Mouse (Mus musculus) E14TG2a.4 (cell line): ENCODE data around the gene Adgra3.

Experiments
- H3K27me3 ChIP-seq: 2 replicates; pipeline ENCODE4 v1.6.1; 2014; ENCODE audit warnings: low read length, control low read depth; ENCODE audit not compliant: insufficient read depth
- H3K36me3 ChIP-seq: 2 replicates; pipeline ENCODE4 v1.6.1; 2014; ENCODE audit warnings: low read length, control low read depth; ENCODE audit not compliant: insufficient read depth
- H3K4me1 ChIP-seq: replicated peaks from 2 replicates; pipeline ENCODE4 v1.6.1; 2014; ENCODE audit warnings: low read depth, low read length, control low read depth
- H3K4me3 ChIP-seq: replicated peaks from 2 replicates; pipeline ENCODE4 v1.5.1; 2014; ENCODE audit warnings: mild to moderate bottlenecking, low read length
- H3K9me3 ChIP-seq: 2 replicates; pipeline ENCODE4 v1.6.1; 2014; ENCODE audit warnings: low read length, control low read depth
- CTCF ChIP-seq: conservative IDR thresholded peaks from 2 replicates; pipeline ENCODE4 v1.5.1; 2014; ENCODE audit warnings: low read length
- NANOG ChIP-seq: IDR thresholded peaks from 2 replicates; pipeline ENCODE4 v1.6.1; 2014; ENCODE audit warnings: borderline replicate concordance, low read length, mixed read lengths
- POU5F1 ChIP-seq: IDR thresholded peaks from 2 replicates; pipeline ENCODE4 v1.6.1; 2014; ENCODE audit warnings: low read length, borderline replicate concordance

The Adgra3 gene

DNA sequence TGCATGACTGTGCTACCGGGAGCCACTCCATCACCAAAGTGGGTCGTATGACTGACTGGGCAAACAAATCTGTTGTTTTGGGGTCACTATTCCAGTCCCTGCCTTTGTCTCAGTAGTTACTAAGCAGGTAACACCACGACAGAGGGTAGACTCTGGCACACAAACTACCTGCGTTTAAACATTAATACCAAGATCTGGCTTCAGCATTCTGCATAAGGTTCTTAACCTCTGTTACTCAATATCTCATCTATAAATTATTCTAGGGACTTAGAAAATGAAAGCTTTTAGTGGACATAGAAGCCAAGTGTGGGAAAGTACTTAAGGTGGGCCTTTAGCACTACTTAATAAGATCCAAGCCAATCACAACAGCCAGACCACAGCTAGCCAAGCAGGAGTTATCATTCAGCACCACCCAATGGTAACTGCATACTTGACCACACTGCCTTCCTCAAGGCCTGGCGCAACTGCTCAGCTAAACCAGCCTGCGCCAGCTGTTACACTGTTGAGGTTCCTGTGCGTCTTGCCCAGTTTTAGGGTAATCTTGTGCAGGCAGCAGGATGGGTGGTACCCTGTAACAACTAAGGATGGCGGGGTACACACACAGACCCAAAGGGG is 23.8 kb downstream of the Adgra3 start:
- Histone ChIP-seq H3K9me3 (no peaks in the 10 kb centered on the region), H3K4me3 (no peak overlapping the region), H3K27me3 (no peaks in the 10 kb centered on the region), H3K4me1 (peaks cover 23% of the 10 kb centered on the region), H3K36me3 (no peaks in the 10 kb centered on the region)
- TF ChIP-seq POU5F1 (no peak), CTCF (no peak), NANOG (no peak)

DNA sequence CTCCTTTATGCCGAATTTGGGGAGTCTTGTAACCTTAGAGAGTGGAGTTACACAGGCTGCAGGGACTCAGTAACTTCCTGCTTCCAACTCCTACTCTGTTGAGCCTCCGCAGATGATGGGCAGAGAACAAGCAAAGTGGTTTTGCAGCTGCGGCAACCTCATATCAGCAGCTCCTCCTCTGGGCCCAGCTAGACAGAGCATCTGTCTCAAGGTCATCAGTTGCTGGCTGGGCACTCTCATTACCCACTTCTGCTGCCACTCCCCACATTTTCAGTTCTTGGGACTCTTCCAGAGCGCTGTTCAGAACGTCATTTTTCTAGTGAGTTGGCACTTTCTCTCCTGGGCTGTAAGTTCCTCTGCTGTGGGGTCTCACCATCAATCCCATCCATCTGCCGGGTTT is 24.6 kb downstream of the Adgra3 start:
- no peaks in the 10 kb centered on the region for H3K9me3 ChIP-seq
- no peaks in the 10 kb centered on the region for H3K27me3 ChIP-seq
- H3K36me3 ChIP-seq, result no peaks in the 10 kb centered on the region
- TF ChIP-seq POU5F1 (no peak), NANOG (no peak), CTCF (no peak)
- H3K4me3 ChIP-seq, result no peak overlapping the region
- H3K4me1 ChIP-seq, result peaks cover 31% of the 10 kb centered on the region

DNA sequence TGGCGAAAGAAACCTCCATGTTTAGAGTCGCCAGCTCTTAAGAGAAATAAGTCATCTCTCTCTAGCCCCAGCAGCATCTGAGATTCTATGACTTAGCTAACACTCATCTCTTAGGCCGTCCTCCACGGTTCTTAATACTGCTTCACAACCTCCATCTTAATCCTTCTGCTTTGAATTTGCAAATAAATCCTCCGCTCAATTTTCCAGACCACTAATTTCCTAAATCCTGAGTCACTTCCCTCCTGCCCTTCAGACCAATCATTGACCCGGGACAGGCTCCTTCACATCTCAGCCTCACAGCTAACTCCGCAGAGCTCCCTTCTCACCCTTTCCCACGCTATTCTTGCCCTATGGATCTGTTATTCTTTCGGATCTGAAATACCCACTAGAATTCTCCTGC is 25.1 kb downstream of the Adgra3 start:
- Histone ChIP-seq H3K9me3 (no peaks in the 10 kb centered on the region), H3K27me3 (no peaks in the 10 kb centered on the region), H3K36me3 (no peaks in the 10 kb centered on the region), H3K4me3 (no peak overlapping the region), H3K4me1 (peaks cover 31% of the 10 kb centered on the region)
- TF ChIP-seq POU5F1, result no peak
- TF ChIP-seq NANOG, result no peak
- TF ChIP-seq CTCF, result no peak

DNA sequence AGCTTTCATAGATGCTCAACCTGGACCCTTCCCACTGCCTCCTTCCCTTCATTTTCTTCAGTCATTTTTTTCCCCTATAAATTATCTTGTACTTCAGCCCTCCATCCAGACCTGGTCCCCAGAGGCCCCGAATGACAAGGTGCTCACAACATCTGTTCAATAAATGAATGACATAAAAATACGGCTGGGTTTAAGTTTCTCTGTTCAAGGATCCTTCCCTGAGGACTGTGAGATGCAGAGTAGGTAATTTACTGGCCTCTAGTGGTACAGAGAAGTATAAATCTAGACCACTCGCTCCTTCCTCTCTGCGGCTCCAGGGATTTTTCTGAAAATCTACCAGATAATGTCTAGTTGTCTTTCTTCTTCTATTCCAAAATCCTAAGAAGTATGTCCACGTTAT is 26.5 kb downstream of the Adgra3 start:
- TF ChIP-seq NANOG (no peak), POU5F1 (no peak), CTCF (peak; percentile 44)

DNA sequence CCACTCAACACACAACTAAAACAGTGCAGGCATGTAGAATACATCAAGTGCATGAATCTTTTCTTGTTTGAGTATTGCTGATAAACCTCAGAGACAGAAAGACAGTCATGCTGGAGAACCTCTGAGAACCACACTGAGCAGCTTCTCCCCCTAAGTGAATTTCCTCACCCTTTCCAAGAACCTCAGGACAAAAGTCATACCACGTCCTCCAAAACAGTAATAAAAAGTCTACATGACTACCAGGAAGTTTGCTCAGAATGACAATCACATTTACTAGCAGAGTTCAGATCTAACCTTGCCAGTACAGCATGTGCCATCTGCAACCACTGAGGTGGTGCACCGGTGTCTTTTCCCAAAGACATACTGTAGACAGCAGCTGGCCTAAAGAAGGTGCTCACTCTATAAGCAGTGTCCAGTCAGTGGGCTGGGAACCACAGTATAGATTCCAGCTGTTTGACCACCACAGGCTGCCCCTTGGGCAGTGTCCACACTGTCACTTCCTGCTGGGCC is 27.0 kb downstream of the Adgra3 start:
- TF ChIP-seq NANOG (no peak), CTCF (no peak), POU5F1 (no peak)
- Histone ChIP-seq H3K4me1 (peaks cover 42% of the 10 kb centered on the region), H3K36me3 (no peaks in the 10 kb centered on the region), H3K4me3 (no peak overlapping the region), H3K27me3 (no peaks in the 10 kb centered on the region), H3K9me3 (no peaks in the 10 kb centered on the region)

More for the DNA sequence above, 26.5 kb downstream of the Adgra3 start:
- no peaks in the 10 kb centered on the region for H3K27me3 ChIP-seq
- H3K4me3 ChIP-seq, result no peak overlapping the region
- H3K36me3 ChIP-seq, result no peaks in the 10 kb centered on the region
- no peaks in the 10 kb centered on the region for H3K9me3 ChIP-seq
- peaks cover 37% of the 10 kb centered on the region for H3K4me1 ChIP-seq

DNA sequence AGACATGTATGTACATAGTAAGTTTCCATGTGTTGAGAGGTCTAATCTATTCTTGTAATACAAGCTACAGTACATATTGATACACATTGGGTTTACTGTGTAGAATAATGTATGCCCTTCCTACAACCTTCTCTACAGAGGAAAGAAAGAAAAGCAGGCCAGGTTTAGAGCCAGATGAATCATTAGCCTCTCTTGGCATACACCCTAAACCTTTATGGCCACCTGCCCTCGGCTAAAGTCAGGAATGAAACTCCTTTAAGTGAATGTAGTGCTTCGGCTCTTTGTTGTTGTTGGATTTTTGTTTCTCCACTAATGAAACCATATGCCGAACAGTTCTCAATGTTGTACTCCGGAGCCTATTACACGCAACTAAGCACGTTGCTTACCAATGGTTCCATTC is 27.5 kb downstream of the Adgra3 start:
- H3K27me3 ChIP-seq, result no peaks in the 10 kb centered on the region
- no peak for TF ChIP-seq CTCF
- no peak for TF ChIP-seq POU5F1
- no peak for TF ChIP-seq NANOG
- H3K4me1 ChIP-seq, result peaks cover 45% of the 10 kb centered on the region
- no peaks in the 10 kb centered on the region for H3K9me3 ChIP-seq
- no peaks in the 10 kb centered on the region for H3K36me3 ChIP-seq
- H3K4me3 ChIP-seq, result no peak overlapping the region

DNA sequence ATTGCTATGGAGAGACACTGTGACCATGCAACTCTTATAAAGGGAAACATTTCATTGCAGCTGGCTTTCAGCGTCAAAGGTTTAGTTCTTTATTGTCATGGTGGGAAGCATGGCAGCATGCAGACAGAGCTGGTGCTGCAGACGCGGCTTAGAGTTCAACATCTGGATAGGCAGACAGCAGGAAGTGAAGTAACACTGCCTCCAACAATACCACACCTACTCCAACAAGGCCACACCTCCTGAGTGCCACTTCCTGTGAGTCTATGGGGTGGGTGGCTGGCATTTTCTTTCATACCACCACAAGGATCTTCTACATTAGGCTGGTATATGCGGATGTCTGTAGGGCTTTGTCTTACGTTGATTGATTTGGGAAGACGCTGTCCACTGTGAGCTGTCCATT is 29.1 kb downstream of the Adgra3 start:
- peaks cover 36% of the 10 kb centered on the region for H3K4me1 ChIP-seq
- TF ChIP-seq CTCF (no peak), POU5F1 (no peak), NANOG (no peak)
- H3K9me3 ChIP-seq, result no peaks in the 10 kb centered on the region
- H3K27me3 ChIP-seq, result no peaks in the 10 kb centered on the region
- no peaks in the 10 kb centered on the region; the same call in 1 of the 2 replicates for H3K36me3 ChIP-seq
- H3K4me3 ChIP-seq, result no peak overlapping the region

DNA sequence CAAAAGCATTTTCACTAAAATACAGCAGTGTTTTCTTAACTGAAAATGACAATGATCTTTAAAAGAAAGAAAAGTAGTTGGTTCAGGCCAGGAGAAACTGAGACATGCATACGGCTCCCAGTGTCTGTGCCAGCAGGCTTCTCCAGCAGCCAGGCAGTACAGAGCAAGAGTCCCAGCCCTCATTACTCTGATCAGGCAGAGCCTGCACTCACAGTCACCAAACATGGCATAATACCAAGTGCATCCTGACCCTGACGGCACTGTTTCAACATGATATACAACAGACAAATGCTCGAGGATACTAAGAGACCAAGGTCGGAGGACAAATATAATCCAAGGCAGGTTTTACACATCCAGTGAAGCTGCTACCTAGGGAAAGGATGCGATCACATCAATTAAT is 31.2 kb downstream of the Adgra3 start:
- Histone ChIP-seq H3K9me3 (no peaks in the 10 kb centered on the region), H3K36me3 (peaks cover 9% of the 10 kb centered on the region), H3K4me3 (no peak overlapping the region), H3K4me1 (peaks cover 33% of the 10 kb centered on the region), H3K27me3 (no peaks in the 10 kb centered on the region)
- no peak for TF ChIP-seq CTCF
- no peak for TF ChIP-seq NANOG
- TF ChIP-seq POU5F1, result no peak

DNA sequence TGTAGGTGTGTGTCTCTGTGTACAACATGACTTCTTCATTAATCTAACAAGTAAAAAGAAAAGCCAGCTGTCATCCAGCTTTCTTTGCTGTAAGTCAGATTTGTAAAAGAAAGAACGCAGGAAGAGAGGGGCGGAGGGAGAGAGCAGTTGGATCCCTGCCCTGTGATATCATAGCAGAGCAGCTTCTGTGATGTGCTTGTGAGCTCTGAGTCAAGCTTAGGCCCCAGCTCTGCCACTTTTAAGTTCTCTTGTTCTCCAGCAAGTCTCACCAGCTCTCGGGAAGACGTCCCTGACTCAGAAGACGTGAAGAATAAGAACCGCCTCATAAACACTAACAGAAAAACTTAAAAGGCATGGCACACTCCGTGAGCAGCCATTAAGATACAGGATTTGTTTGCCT is 31.8 kb downstream of the Adgra3 start:
- peaks cover 33% of the 10 kb centered on the region for H3K4me1 ChIP-seq
- TF ChIP-seq CTCF, result no peak
- TF ChIP-seq POU5F1, result no peak
- no peak for TF ChIP-seq NANOG

More for the DNA sequence above, 31.8 kb downstream of the Adgra3 start:
- H3K36me3 ChIP-seq, result peaks cover 11% of the 10 kb centered on the region
- no peak overlapping the region for H3K4me3 ChIP-seq
- H3K27me3 ChIP-seq, result no peaks in the 10 kb centered on the region
- no peaks in the 10 kb centered on the region for H3K9me3 ChIP-seq
